Mouse (Mus musculus) heart, embryonic 12.5 days (tissue): ENCODE measurements around the gene Timp4. TPM values are rescaled to one million over a fixed set of nuclear protein-coding genes. Genes with fewer than 3 reads are reported as not detected.

Experiments
- ATAC-seq: fragments of 200-750 bp; cut with Nextera tagmentation; 2 replicates; pipeline ENCODE4 v1.8.0; 2017; ENCODE audit warnings: moderate TSS enrichment, moderate library complexity; ENCODE audit not compliant: insufficient number of reproducible peaks, low FRiP score
- H3K27ac ChIP-seq: fragments of 300-500 bp; sonication (generic); 2 replicates; pipeline ENCODE4 v1.5.1; 2016; ENCODE audit warnings: mild to moderate bottlenecking, moderate library complexity; ENCODE audit not compliant: poor library complexity, severe bottlenecking
- H3K27me3 ChIP-seq: fragments of 300-500 bp; sonication (generic); replicated peaks from 2 replicates; pipeline ENCODE4 v1.6.1; 2016; ENCODE audit warnings: mild to moderate bottlenecking, moderate library complexity
- H3K36me3 ChIP-seq: fragments of 300-500 bp; sonication (generic); 2 replicates; pipeline ENCODE4 v1.6.1; 2016; ENCODE audit warnings: mild to moderate bottlenecking, moderate library complexity
- H3K4me1 ChIP-seq: fragments of 300-500 bp; sonication (generic); replicated peaks from 2 replicates; pipeline ENCODE4 v1.6.1; 2016; ENCODE audit warnings: mild to moderate bottlenecking
- H3K4me2 ChIP-seq: fragments of 300-500 bp; sonication (generic); 2 replicates; pipeline ENCODE4 v1.6.1; 2016; ENCODE audit warnings: mild to moderate bottlenecking, moderate library complexity
- H3K4me3 ChIP-seq: fragments of 300-500 bp; sonication (generic); 2 replicates; pipeline ENCODE4 v1.5.1; 2016; ENCODE audit warnings: mild to moderate bottlenecking
- H3K9ac ChIP-seq: fragments of 300-500 bp; sonication (generic); 2 replicates; pipeline ENCODE4 v1.6.1; 2016; ENCODE audit warnings: mild to moderate bottlenecking, moderate library complexity
- H3K9me3 ChIP-seq: fragments of 300-500 bp; sonication (generic); replicated peaks from 2 replicates; pipeline ENCODE4 v1.6.1; 2016; ENCODE audit warnings: mild to moderate bottlenecking, moderate library complexity
- WGBS: fragments of 180-500 bp; shearing (Covaris S2); methylation state at CpG from one replicate; pipeline ENCODE4 v1.1.7; 2016; 5-methylcytosine and 5-hydroxymethylcytosine counted together
- polyA plus RNA-seq: library from polyadenylated mRNA; unstranded; fragments of >200 nt; fragmentation: Nextera tagmentation; extraction: Ambion mirVana; gene quantifications from 2 replicates; pipeline ENCODE4 v1.2.1, GENCODE M21; 2016

Timp4 gene
- polyA plus RNA-seq, 1 experiment from 2014 or later = not detected

GRCm38 (mm10) chr6:115275116-115275815, 23.3 kb upstream of the Timp4 start:
- Histone ChIP-seq H3K27me3 (peaks cover 82% of the 10 kb centered on the region), H3K4me2 (no peak overlapping the region), H3K4me1 (peaks cover 28% of the 10 kb centered on the region), H3K36me3 (no peaks in the 10 kb centered on the region), H3K4me3 (no peak overlapping the region), H3K9me3 (no peaks in the 10 kb centered on the region), H3K9ac (no peak overlapping the region), H3K27ac (no peak overlapping the region)
- no peak for ATAC-seq
- 85% methylated on average over 10 of the region's 10 CpGs for WGBS

- Histone ChIP-seq H3K27me3 (peaks cover 83% of the 10 kb centered on the region), H3K4me1 (peaks cover 34% of the 10 kb centered on the region), H3K9ac (no peak overlapping the region), H3K9me3 (no peaks in the 10 kb centered on the region), H3K4me2 (no peak overlapping the region), H3K36me3 (no peaks in the 10 kb centered on the region), H3K4me3 (no peak overlapping the region), H3K27ac (no peak overlapping the region)
- WGBS = 81% methylated on average over 9 of the region's 9 CpGs
- no peak for ATAC-seq
Observed at GRCm38 (mm10) chr6:115274705-115275104, 22.7 kb upstream of the Timp4 start.

- no peak overlapping the region for H3K27ac ChIP-seq
- no peaks in the 10 kb centered on the region for H3K9me3 ChIP-seq
- ATAC-seq = no peak
- H3K36me3 ChIP-seq = no peaks in the 10 kb centered on the region
- no peak overlapping the region for H3K4me2 ChIP-seq
- peaks cover 34% of the 10 kb centered on the region for H3K4me1 ChIP-seq
- H3K9ac ChIP-seq = no peak overlapping the region
- 84% methylated on average over 10 of the region's 10 CpGs for WGBS
- H3K27me3 ChIP-seq = peaks cover 82% of the 10 kb centered on the region
- H3K4me3 ChIP-seq = no peak overlapping the region
Observed at GRCm38 (mm10) chr6:115273346-115273745, 21.3 kb upstream of the Timp4 start.

- no peak overlapping the region for H3K9ac ChIP-seq
- H3K4me1 ChIP-seq = peaks cover 25% of the 10 kb centered on the region
- peak; percentile 60 for ATAC-seq
- no peak overlapping the region for H3K4me3 ChIP-seq
- 4% methylated on average over 4 of the region's 4 CpGs for WGBS
- H3K4me2 ChIP-seq = peak overlapping the region; percentile 11
- H3K27me3 ChIP-seq = peaks cover 80% of the 10 kb centered on the region
- no peaks in the 10 kb centered on the region for H3K9me3 ChIP-seq
- no peaks in the 10 kb centered on the region for H3K36me3 ChIP-seq
- 0 out of 2 replicates have a peak overlapping the region, but pooled peaks have one; percentile 26 for H3K27ac ChIP-seq
Observed at GRCm38 (mm10) chr6:115271866-115272271, 19.9 kb upstream of the Timp4 start.

GRCm38 (mm10) chr6:115271326-115271725, 19.3 kb upstream of the Timp4 start:
- Histone ChIP-seq H3K9me3 (no peaks in the 10 kb centered on the region), H3K4me2 (peak overlapping the region; percentile 11; the same call in 1 of the 2 replicates), H3K27ac (0 out of 2 replicates have a peak overlapping the region, but pooled peaks have one; percentile 26), H3K4me1 (peaks cover 25% of the 10 kb centered on the region), H3K9ac (no peak overlapping the region), H3K4me3 (no peak overlapping the region), H3K27me3 (peaks cover 80% of the 10 kb centered on the region), H3K36me3 (no peaks in the 10 kb centered on the region)
- 58% methylated on average over 3 of the region's 3 CpGs for WGBS
- no peak for ATAC-seq

- H3K36me3 ChIP-seq = no peaks in the 10 kb centered on the region
- peaks cover 25% of the 10 kb centered on the region for H3K4me1 ChIP-seq
- H3K9me3 ChIP-seq = no peaks in the 10 kb centered on the region
- ATAC-seq = peak; percentile 65
- no peak overlapping the region for H3K4me3 ChIP-seq
- 45% methylated on average over 2 of the region's 2 CpGs for WGBS
- peaks cover 81% of the 10 kb centered on the region for H3K27me3 ChIP-seq
- H3K4me2 ChIP-seq = no peak overlapping the region
- H3K27ac ChIP-seq = no peak overlapping the region
- no peak overlapping the region for H3K9ac ChIP-seq
Observed at GRCm38 (mm10) chr6:115270085-115270484, 18.1 kb upstream of the Timp4 start.

- H3K4me3 ChIP-seq = no peak overlapping the region
- 43% methylated on average over 5 of the region's 5 CpGs for WGBS
- no peak for ATAC-seq
- no peak overlapping the region for H3K9ac ChIP-seq
- peaks cover 80% of the 10 kb centered on the region for H3K27me3 ChIP-seq
- H3K9me3 ChIP-seq = no peaks in the 10 kb centered on the region
- no peak overlapping the region for H3K27ac ChIP-seq
- H3K4me1 ChIP-seq = peaks cover 25% of the 10 kb centered on the region
- no peak overlapping the region for H3K4me2 ChIP-seq
- no peaks in the 10 kb centered on the region for H3K36me3 ChIP-seq
Observed at GRCm38 (mm10) chr6:115269561-115269960, 17.6 kb upstream of the Timp4 start.

- peaks cover 25% of the 10 kb centered on the region for H3K4me1 ChIP-seq
Observed at GRCm38 (mm10) chr6:115268551-115269385, 16.8 kb upstream of the Timp4 start.

GRCm38 (mm10) chr6:115267916-115268315, 15.9 kb upstream of the Timp4 start:
- peaks cover 78% of the 10 kb centered on the region for H3K27me3 ChIP-seq

More at GRCm38 (mm10) chr6:115268551-115269385, 16.8 kb upstream of the Timp4 start:
- H3K9ac ChIP-seq = no peak overlapping the region
- no peak overlapping the region for H3K4me3 ChIP-seq
- ATAC-seq = no peak
- peaks cover 78% of the 10 kb centered on the region for H3K27me3 ChIP-seq
- H3K36me3 ChIP-seq = no peaks in the 10 kb centered on the region
- H3K4me2 ChIP-seq = no peak overlapping the region
- H3K27ac ChIP-seq = no peak overlapping the region
- H3K9me3 ChIP-seq = no peaks in the 10 kb centered on the region
- WGBS = 81% methylated on average over 10 of the region's 10 CpGs

GRCm38 (mm10) chr6:115266791-115267190, 14.8 kb upstream of the Timp4 start:
- WGBS = 87% methylated on average over 5 of the region's 5 CpGs
- Histone ChIP-seq H3K4me3 (no peak overlapping the region), H3K9ac (no peak overlapping the region), H3K4me1 (peaks cover 19% of the 10 kb centered on the region), H3K27me3 (peaks cover 86% of the 10 kb centered on the region), H3K9me3 (no peaks in the 10 kb centered on the region), H3K27ac (no peak overlapping the region), H3K36me3 (no peaks in the 10 kb centered on the region), H3K4me2 (no peak overlapping the region)
- ATAC-seq = no peak

More at GRCm38 (mm10) chr6:115267916-115268315, 15.9 kb upstream of the Timp4 start:
- no peak overlapping the region for H3K4me3 ChIP-seq
- H3K9me3 ChIP-seq = no peaks in the 10 kb centered on the region
- H3K36me3 ChIP-seq = no peaks in the 10 kb centered on the region
- H3K4me2 ChIP-seq = no peak overlapping the region
- peak; percentile 49; the same call in 1 of the 2 replicates for ATAC-seq
- peaks cover 25% of the 10 kb centered on the region for H3K4me1 ChIP-seq
- WGBS = 43% methylated on average over 2 of the region's 2 CpGs
- no peak overlapping the region for H3K9ac ChIP-seq
- no peak overlapping the region for H3K27ac ChIP-seq

GRCm38 (mm10) chr6:115260507-115260906, 8.5 kb upstream of the Timp4 start:
- no peak for ATAC-seq
- H3K27me3 ChIP-seq = peaks cover 68% of the 10 kb centered on the region
- no peaks in the 10 kb centered on the region for H3K36me3 ChIP-seq
- H3K4me3 ChIP-seq = no peak overlapping the region
- no peak overlapping the region for H3K9ac ChIP-seq
- no peak overlapping the region for H3K27ac ChIP-seq
- H3K4me2 ChIP-seq = no peak overlapping the region
- H3K9me3 ChIP-seq = no peaks in the 10 kb centered on the region
- H3K4me1 ChIP-seq = peaks cover 5% of the 10 kb centered on the region; the same call in 1 of the 2 replicates
- 62% methylated on average over 3 of the region's 3 CpGs for WGBS
